Mouse (Mus musculus) adrenal gland, postnatal 36 days (tissue): Measurements from ENCODE around the gene Ptprg. TPM values are rescaled to one million over a fixed set of nuclear protein-coding genes. Genes with fewer than 3 reads are reported as not detected.

Experiments used
- DNase-seq, 2 experiments: peaks; one replicate each; pipeline ENCODE4 v3.0.0; 2021; ENCODE audit warnings: mixed read lengths in 1 of 2
- total RNA-seq, 2 experiments: library from RNA; stranded (reverse); gene quantifications; 2 replicates each; pipeline ENCODE4 v1.2.3; 2021

Ptprg gene
- total RNA-seq, 2 experiments from 2014 or later = 103 to 108 TPM

GRCm38 (mm10) chr14:12099390-12100333 lies 546.3 kb downstream of the Ptprg start:
- no peak for DNase-seq

DNA sequence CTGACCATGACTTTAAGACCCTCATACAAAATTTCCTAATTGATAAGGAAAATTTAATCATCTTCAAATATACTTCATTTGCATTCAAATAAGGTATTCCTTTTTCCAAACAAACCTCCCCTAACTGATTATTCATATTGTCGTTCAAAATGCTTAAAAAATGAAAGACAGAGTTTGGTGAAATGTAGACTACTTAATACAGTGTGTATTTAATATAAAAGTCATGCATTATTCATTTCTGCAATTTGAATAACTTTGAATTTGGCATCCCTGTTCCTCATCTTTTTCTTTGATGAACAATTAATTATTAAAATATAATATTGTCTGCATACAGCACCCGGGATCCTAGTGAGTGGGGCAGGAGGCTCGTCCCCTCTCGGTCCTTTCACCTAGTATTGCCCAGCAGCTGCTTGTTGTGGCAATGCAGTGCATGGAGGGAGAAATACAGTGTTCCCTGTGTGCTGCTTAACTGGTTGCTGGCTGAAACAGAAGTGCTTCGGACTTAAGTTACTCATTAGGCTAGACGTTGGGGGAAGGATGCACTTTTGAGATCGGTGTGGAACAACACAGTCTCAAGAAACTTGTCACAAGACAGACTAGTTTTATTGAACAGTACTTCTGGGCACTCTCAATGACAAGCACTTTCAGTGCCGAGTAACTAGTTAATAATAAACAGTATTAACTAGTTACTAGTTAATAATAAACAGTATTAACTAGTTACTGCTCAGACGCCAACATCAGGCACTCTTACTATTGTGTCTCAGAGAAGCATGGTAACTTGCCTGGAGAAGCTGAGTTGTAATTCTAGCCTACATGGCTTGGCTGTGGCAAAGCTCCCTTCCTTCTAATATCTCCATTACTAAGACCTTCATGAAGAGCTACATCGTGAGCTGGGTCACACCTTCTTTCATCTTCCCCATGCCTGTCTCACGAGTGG lies 549.3 kb downstream of the Ptprg start:
- DNase-seq = no peak

DNA sequence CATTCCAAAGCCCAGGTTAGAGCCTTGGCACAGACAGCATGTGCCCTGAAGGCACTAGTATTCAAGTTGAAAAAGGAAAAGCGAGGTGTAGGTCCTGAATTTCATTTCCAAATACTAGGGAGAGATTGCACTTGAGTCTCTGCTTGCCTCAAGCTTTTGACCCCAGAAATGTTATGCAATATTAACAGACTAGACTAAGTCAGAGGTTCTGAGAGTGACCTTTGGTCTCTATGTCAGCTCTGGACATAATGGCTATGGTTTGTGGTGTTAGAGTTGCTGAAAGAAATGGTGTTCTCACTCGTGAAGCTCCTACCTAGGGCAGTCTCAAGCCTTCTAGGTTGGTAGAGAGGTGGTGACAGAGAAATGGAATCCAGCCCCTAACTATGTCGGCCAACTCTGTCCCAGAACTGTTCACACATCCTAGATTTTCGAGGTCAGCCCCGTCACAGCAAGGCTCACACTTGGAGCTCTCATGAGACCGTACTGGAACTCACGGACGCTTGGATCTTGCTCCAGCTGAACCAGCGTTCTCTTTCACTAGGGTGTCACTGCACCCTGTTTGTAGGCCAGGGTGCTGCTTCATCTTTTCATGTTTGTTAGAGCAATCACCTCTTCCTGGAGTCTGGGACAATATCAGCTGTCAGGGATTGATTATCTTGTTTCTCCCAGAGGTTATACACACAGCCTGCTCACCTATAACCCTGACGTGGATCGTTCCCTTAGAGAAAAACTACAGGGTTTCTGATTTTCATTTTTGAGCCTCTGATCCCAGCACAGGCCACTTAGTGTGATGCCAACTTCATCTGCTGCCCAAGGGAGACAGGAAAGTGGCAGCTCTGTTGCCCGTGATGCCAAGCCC lies 551.2 kb downstream of the Ptprg start:
- DNase-seq = peak in 1 of 2 experiments; percentile 13

GRCm38 (mm10) chr14:12105156-12105430 lies 551.8 kb downstream of the Ptprg start:
- DNase-seq = no peak

DNA sequence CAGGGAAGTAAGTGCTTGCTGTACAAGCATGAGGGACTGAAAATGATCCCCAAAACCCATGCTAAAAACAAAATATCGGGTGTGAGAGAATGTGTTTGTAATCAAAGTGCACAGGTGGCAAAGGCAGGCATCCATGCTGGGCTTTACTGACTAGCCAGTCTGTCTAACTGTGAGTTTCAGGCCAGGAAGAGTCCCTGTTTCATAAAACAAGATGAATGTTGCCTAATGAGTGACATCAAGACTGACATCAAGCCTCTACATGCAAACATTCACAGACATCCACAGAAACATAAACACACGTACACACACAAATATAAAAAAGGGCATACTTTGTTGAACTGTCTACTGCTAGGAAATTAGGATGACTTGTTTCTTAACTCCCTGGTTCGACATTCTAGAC lies 552.3 kb downstream of the Ptprg start:
- no peak for DNase-seq

- DNase-seq = peak in 1 of 2 experiments; percentile 32
Observed at GRCm38 (mm10) chr14:12107459-12107858, 554.1 kb downstream of the Ptprg start.

DNA sequence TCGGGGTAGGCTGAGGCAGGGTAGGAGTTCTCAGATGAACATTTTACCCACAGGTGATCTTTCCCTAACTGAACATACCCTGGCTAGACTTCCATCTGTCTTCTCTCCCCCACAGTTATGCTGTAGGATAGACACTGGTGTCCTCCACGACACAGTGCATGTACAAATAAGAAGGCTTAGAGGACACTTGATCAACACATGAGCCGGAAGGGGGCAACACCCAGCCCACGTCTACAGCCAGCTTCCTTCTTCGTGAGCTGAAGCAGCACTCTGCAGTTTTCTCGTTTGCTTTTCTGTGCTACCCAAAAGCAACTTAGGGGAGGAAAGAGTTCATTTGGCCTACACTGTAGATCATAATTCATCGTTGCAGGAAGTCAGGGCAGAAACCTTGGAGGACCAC lies 554.7 kb downstream of the Ptprg start:
- DNase-seq = peak in 1 of 2 experiments; percentile 10

GRCm38 (mm10) chr14:12112548-12113011 lies 559.2 kb downstream of the Ptprg start:
- DNase-seq = peak; percentile 51 to 72

- DNase-seq = no peak
Observed at GRCm38 (mm10) chr14:12113326-12113725, 560.0 kb downstream of the Ptprg start.

- no peak for DNase-seq
Observed at GRCm38 (mm10) chr14:12114016-12114415, 560.7 kb downstream of the Ptprg start.

- DNase-seq = no peak
Observed at GRCm38 (mm10) chr14:12119260-12119659, 565.9 kb downstream of the Ptprg start.

DNA sequence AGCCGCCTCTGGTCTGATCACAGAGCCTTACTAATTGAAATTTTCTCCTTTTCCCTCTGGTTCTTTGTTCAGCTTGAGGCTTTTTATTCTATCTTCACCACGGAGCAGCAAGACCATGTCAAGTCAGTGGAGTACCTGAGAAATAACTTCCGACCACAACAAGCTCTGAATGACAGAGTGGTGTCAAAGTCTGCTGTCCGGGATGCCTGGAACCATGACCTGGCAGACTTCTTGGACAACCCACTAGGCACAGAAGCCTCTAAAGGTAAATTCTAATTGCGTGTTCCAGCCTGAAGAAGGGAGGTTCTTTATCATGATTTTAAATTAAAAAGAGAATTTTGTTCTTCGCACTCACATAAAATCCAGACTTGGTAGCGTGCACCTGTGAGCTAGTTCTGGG lies 568.6 kb downstream of the Ptprg start:
- no peak for DNase-seq

DNA sequence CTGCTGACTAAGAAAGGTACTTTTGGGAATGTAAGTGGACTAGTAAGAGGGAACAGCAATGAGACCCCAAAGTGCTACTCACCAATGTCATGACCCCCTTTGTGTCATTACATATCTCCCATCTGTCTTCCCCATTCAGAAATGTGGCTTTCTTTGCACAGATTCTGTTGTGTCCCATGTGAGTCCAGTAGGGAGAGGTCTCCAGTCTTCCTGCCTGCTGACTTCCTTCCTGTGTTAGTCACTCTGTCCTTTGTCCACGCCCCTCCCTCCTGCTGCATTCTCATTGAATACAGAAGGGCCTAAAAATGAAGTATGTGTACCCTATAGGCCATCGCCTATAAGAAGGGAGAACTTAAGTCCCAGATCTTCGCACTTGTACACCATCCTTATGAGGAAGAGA lies 571.4 kb downstream of the Ptprg start:
- no peak for DNase-seq

DNA sequence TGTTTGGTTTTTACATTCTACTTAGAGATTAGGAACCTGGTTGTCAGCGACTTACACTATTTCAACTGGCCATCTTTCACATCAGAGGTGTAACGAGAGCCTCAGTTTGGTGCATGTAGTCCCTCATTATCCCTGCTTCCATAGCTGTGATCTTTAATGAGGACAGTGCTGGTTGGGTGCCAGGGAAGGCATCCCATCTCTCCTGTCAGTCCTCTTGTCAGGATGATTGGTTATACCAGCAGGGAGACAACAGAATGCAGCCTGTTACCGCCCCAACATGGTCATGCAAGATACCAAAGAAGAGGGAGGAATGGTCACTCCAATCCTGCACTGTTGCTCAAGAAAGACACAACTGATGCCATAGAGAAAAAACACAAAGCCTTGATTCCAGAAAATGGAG lies 574.6 kb downstream of the Ptprg start:
- no peak for DNase-seq

GRCm38 (mm10) chr14:12132046-12132615 lies 578.8 kb downstream of the Ptprg start:
- DNase-seq = peak; percentile 34 to 48

GRCm38 (mm10) chr14:12133163-12133562 lies 579.8 kb downstream of the Ptprg start:
- DNase-seq = no peak

DNA sequence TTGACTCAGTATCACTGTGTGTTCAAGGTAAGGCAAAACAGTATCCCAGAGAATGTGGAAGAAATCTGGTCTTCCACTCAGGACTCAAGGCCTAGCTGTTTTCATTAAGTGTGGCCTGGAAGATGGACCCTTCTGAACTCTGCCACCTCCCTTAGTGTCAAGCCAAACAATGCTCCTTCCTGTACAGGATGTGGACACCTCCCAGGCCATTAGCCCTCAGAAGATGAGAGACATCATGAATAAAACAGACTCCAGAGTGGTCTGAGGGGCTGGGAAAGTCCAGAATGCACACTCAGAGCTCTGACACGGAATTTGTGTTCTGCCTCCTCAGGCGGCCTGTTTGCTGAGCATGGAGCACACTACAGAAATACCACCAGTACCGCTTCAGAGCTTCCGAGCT lies 581.2 kb downstream of the Ptprg start:
- DNase-seq = no peak

GRCm38 (mm10) chr14:12136536-12136935 lies 583.2 kb downstream of the Ptprg start:
- peak in 1 of 2 experiments; percentile 5 for DNase-seq

- peak; percentile 18 to 21 for DNase-seq
Observed at GRCm38 (mm10) chr14:12139643-12140481, 586.5 kb downstream of the Ptprg start.

DNA sequence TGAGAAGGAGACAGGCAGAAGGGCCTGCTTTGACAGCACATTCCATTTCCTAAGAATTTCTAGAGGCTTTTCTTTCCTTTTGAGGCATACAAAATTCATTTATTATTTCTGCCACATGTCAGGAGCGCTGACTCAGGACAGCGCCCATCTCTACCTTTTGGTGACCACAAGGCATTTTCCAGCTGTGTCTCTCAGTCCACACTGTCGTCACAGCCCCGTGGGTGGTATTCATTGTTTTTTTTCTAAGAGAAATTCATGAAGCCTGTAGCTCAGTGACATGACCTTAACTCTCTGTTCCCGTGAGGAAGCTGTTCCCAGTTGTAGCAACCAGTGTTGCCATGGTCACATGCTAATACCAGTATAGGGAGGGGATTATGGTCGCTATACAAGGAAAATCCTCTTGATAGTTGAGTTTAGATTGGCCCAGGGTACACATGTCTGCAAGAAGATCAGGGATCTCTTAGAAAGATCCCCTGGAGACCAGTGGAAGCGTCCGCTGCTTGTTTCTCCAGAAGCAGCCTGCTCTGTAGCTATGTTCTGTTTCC lies 590.7 kb downstream of the Ptprg start:
- no peak for DNase-seq
